Mouse (Mus musculus): ENCODE results near the gene Lmbrd2. TPM values are rescaled to one million over a fixed set of nuclear protein-coding genes. Genes with fewer than 3 reads are reported as not detected.

The Lmbrd2 gene
- polyA plus RNA-seq (2014; fragmentation: Nextera tagmentation; extraction: Ambion mirVana), result 2.9 and 4.6 TPM in 2 replicates

DNA sequence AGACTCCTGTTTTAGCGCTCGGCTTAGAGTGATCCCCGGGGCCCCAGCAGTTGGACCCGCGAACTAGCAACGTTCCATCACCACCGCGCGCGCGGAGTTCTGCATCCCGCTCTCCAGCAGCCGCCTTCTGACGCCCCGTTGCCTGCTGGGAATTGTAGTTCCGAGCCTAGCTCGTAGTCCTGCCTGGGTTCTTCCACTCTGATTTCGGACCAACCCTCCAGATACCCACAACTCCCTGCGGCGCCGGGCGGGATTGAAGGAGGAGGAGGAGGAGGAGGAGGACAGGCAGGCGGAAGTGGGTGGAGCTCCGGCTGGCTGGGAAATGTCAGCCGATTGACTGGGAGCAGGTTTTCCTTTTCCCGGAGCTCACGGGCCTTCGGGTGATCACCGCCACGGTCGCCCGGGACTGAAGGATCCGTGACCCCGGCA, at the start of gene Lmbrd2:
TSS of gene Lmbrd2 (plus strand) at position 299 of the 429 bp plus-strand sequence.
- Histone ChIP-seq H3K9ac (ENCODE audit: low read depth, low read length) (peak within 1 kb of the TSS; percentile 79), H3K4me3 (ENCODE audit: low read depth, low read length) (peak within 1 kb of the TSS; percentile 93), H3K4me1 (replicated peaks; ENCODE audit: control insufficient read depth, insufficient read depth, low read length) (peaks cover 11% of the 10 kb centered on the region; the same call in 1 of the 2 replicates), H3K27me3 (replicated peaks; ENCODE audit: control insufficient read depth, insufficient read depth, low read length) (no peaks in the 10 kb centered on the region), H3K27ac (ENCODE audit: low read depth, low read length) (peak within 1 kb of the TSS; percentile 57), H3K36me3 (ENCODE audit: control insufficient read depth, insufficient read depth, low read length) (peaks cover 16% of the 10 kb centered on the region), H3K9me3 (ENCODE audit: control insufficient read depth, low read length) (no peaks in the 10 kb centered on the region), H3K4me2 (peak within 1 kb of the TSS; percentile 82)
- WGBS, result under 1% methylated on average over 34 of the region's 34 CpGs
- ATAC-seq (replicated peaks; ENCODE audit: low FRiP score), result peak; percentile 97
- DNase-seq (ENCODE audit: low spot score), result peak; percentile 92

DNA sequence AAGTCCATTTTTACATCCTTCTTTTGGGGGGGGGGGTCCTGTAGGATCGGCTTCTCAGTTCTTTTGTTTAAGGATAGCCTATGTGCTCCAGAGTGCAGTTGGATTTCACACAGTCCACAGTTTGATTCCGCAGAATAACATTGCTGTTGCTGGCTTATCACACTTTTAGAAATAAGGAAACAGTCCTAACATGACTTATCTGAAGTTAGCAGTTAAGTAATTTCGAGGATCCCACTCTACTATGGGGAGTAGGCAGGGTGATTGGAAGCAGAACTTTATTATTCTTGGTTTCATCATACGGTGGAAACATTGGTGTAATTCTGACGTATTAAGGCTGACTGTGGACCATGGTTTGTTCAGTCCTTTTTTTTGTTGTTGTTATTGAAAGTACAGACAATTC, 49.7 kb upstream of the Lmbrd2 start:
- no peak overlapping the region for H3K9ac ChIP-seq (ENCODE audit: low read depth, low read length)
- H3K4me1 ChIP-seq (replicated peaks; ENCODE audit: control insufficient read depth, insufficient read depth, low read length), result peaks cover 34% of the 10 kb centered on the region
- WGBS, result 76% methylated on average over 5 of the region's 5 CpGs
- H3K27me3 ChIP-seq (replicated peaks; ENCODE audit: control insufficient read depth, insufficient read depth, low read length), result no peaks in the 10 kb centered on the region
- H3K36me3 ChIP-seq (ENCODE audit: control insufficient read depth, insufficient read depth, low read length), result peaks cover 48% of the 10 kb centered on the region
- H3K27ac ChIP-seq (ENCODE audit: low read depth, low read length), result no peak overlapping the region
- no peak for ATAC-seq (replicated peaks; ENCODE audit: low FRiP score)
- H3K4me2 ChIP-seq, result no peak overlapping the region
- H3K9me3 ChIP-seq (ENCODE audit: control insufficient read depth, low read length), result no peaks in the 10 kb centered on the region
- DNase-seq (ENCODE audit: low spot score), result no peak
- no peak overlapping the region for H3K4me3 ChIP-seq (ENCODE audit: low read depth, low read length)

GRCm38 (mm10) chr15:9093598-9094365, 46.6 kb upstream of the Lmbrd2 start:
- 61% methylated on average over 11 of the region's 11 CpGs for WGBS
- H3K4me3 ChIP-seq (ENCODE audit: low read depth, low read length), result peak overlapping the region; percentile 18
- H3K27me3 ChIP-seq (replicated peaks; ENCODE audit: control insufficient read depth, insufficient read depth, low read length), result no peaks in the 10 kb centered on the region
- H3K27ac ChIP-seq (ENCODE audit: low read depth, low read length), result peak overlapping the region; percentile 51
- ATAC-seq (replicated peaks; ENCODE audit: low FRiP score), result peak; percentile 50
- peak overlapping the region; percentile 51 for H3K4me2 ChIP-seq
- H3K36me3 ChIP-seq (ENCODE audit: control insufficient read depth, insufficient read depth, low read length), result peaks cover 42% of the 10 kb centered on the region
- no peak for DNase-seq (ENCODE audit: low spot score)
- H3K4me1 ChIP-seq (replicated peaks; ENCODE audit: control insufficient read depth, insufficient read depth, low read length), result peaks cover 22% of the 10 kb centered on the region
- H3K9me3 ChIP-seq (ENCODE audit: control insufficient read depth, low read length), result no peaks in the 10 kb centered on the region
- H3K9ac ChIP-seq (ENCODE audit: low read depth, low read length), result no peak overlapping the region

DNA sequence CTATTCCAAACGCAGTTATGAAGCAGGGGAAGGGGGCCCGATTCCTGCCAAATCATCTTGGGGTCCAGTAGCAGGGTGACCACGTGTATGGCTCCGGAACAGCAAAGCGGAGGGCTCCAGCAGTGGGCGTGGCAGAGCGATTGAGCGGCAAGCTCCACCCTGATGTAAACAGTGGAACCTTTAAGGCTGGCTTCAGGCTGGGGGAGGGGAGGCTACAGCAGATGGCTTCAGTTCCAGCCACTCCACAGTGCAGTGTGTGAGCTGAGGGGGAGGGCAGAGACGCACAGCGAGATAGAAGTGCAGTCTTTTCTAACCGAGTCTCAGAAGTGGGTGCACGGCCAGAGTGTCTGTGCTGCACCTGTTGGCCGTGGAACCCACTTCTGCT, 46.0 kb upstream of the Lmbrd2 start:
- 21% methylated on average over 13 of the region's 13 CpGs for WGBS
- no peaks in the 10 kb centered on the region for H3K27me3 ChIP-seq (replicated peaks; ENCODE audit: control insufficient read depth, insufficient read depth, low read length)
- peak overlapping the region; percentile 18 for H3K4me3 ChIP-seq (ENCODE audit: low read depth, low read length)
- H3K9ac ChIP-seq (ENCODE audit: low read depth, low read length), result 0 out of 2 replicates have a peak overlapping the region, but pooled peaks have one; percentile 16
- peaks cover 21% of the 10 kb centered on the region for H3K4me1 ChIP-seq (replicated peaks; ENCODE audit: control insufficient read depth, insufficient read depth, low read length)
- peak; percentile 76 for DNase-seq (ENCODE audit: low spot score)
- H3K9me3 ChIP-seq (ENCODE audit: control insufficient read depth, low read length), result no peaks in the 10 kb centered on the region
- peak; percentile 91 for ATAC-seq (replicated peaks; ENCODE audit: low FRiP score)
- peak overlapping the region; percentile 51 for H3K4me2 ChIP-seq
- H3K36me3 ChIP-seq (ENCODE audit: control insufficient read depth, insufficient read depth, low read length), result peaks cover 43% of the 10 kb centered on the region
- H3K27ac ChIP-seq (ENCODE audit: low read depth, low read length), result peak overlapping the region; percentile 51

GRCm38 (mm10) chr15:9096865-9097264, 43.5 kb upstream of the Lmbrd2 start:
- no peak overlapping the region for H3K4me3 ChIP-seq (ENCODE audit: low read depth, low read length)
- ATAC-seq (replicated peaks; ENCODE audit: low FRiP score), result no peak
- H3K4me2 ChIP-seq, result no peak overlapping the region
- no peak for DNase-seq (ENCODE audit: low spot score)
- H3K9me3 ChIP-seq (ENCODE audit: control insufficient read depth, low read length), result no peaks in the 10 kb centered on the region
- no peak overlapping the region for H3K27ac ChIP-seq (ENCODE audit: low read depth, low read length)
- no peak overlapping the region for H3K9ac ChIP-seq (ENCODE audit: low read depth, low read length)
- H3K27me3 ChIP-seq (replicated peaks; ENCODE audit: control insufficient read depth, insufficient read depth, low read length), result no peaks in the 10 kb centered on the region
- 89% methylated on average over 4 of the region's 4 CpGs for WGBS
- H3K36me3 ChIP-seq (ENCODE audit: control insufficient read depth, insufficient read depth, low read length), result peaks cover 45% of the 10 kb centered on the region
- H3K4me1 ChIP-seq (replicated peaks; ENCODE audit: control insufficient read depth, insufficient read depth, low read length), result peaks cover 15% of the 10 kb centered on the region

GRCm38 (mm10) chr15:9100446-9101077, 39.8 kb upstream of the Lmbrd2 start:
- H3K36me3 ChIP-seq (ENCODE audit: control insufficient read depth, insufficient read depth, low read length), result peaks cover 59% of the 10 kb centered on the region
- no peak for DNase-seq (ENCODE audit: low spot score)
- H3K27me3 ChIP-seq (replicated peaks; ENCODE audit: control insufficient read depth, insufficient read depth, low read length), result no peaks in the 10 kb centered on the region
- no peak overlapping the region for H3K27ac ChIP-seq (ENCODE audit: low read depth, low read length)
- no peak overlapping the region for H3K9ac ChIP-seq (ENCODE audit: low read depth, low read length)
- no peak overlapping the region for H3K4me3 ChIP-seq (ENCODE audit: low read depth, low read length)
- H3K4me1 ChIP-seq (replicated peaks; ENCODE audit: control insufficient read depth, insufficient read depth, low read length), result no peaks in the 10 kb centered on the region; the same call in 1 of the 2 replicates
- no peak for ATAC-seq (replicated peaks; ENCODE audit: low FRiP score)
- H3K9me3 ChIP-seq (ENCODE audit: control insufficient read depth, low read length), result no peaks in the 10 kb centered on the region
- 93% methylated on average over 10 of the region's 10 CpGs for WGBS
- H3K4me2 ChIP-seq, result no peak overlapping the region

DNA sequence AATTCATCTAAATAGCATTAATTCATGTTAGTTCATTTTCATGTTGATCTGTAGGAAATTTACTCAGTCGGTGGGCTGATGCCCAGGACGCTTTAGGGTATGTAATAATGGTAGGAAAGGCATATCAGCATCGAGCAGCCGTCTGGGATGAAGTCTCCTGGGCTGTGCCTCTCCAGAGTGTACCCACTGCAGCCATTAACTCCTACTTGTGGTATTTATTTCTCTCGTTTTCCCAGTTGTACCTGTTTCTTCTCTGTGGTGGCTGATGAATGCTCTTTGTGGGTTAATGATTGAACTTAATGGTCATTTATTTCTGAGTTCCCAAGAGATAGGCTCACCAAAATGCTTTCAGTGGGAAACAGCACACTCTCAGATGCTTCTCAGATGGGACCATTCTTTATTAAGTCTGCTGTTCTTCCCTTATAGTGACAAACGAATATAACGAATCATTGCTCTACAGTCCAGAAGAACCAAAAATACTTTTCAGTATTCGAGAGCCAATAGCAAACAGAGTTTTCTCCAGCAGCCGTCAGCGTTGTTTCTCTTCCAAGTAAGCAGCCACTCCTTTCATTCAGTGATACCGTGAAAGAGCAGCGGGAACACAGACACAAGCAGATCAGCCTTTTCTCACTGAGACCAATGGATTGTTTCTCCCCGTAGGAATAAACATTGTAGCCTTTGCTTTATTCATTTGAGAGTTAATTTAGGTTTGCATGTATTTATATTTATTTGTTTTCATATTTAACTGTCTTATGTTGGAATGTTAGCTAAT, 33.9 kb upstream of the Lmbrd2 start:
- 86% methylated on average over 13 of the region's 13 CpGs for WGBS
- Histone ChIP-seq H3K27ac (ENCODE audit: low read depth, low read length) (no peak overlapping the region), H3K4me1 (replicated peaks; ENCODE audit: control insufficient read depth, insufficient read depth, low read length) (no peaks in the 10 kb centered on the region), H3K27me3 (replicated peaks; ENCODE audit: control insufficient read depth, insufficient read depth, low read length) (no peaks in the 10 kb centered on the region), H3K36me3 (ENCODE audit: control insufficient read depth, insufficient read depth, low read length) (peaks cover 44% of the 10 kb centered on the region), H3K4me3 (ENCODE audit: low read depth, low read length) (no peak overlapping the region), H3K4me2 (no peak overlapping the region), H3K9me3 (ENCODE audit: control insufficient read depth, low read length) (no peaks in the 10 kb centered on the region), H3K9ac (ENCODE audit: low read depth, low read length) (no peak overlapping the region)
- ATAC-seq (replicated peaks; ENCODE audit: low FRiP score) (no peak), DNase-seq (ENCODE audit: low spot score) (no peak)

GRCm38 (mm10) chr15:9110526-9111347, 29.6 kb upstream of the Lmbrd2 start:
- H3K9ac ChIP-seq (ENCODE audit: low read depth, low read length), result no peak overlapping the region
- no peaks in the 10 kb centered on the region for H3K9me3 ChIP-seq (ENCODE audit: control insufficient read depth, low read length)
- H3K27me3 ChIP-seq (replicated peaks; ENCODE audit: control insufficient read depth, insufficient read depth, low read length), result no peaks in the 10 kb centered on the region
- DNase-seq (ENCODE audit: low spot score) (no peak), ATAC-seq (replicated peaks; ENCODE audit: low FRiP score) (no peak)
- H3K4me1 ChIP-seq (replicated peaks; ENCODE audit: control insufficient read depth, insufficient read depth, low read length), result no peaks in the 10 kb centered on the region
- peaks cover 25% of the 10 kb centered on the region for H3K36me3 ChIP-seq (ENCODE audit: control insufficient read depth, insufficient read depth, low read length)
- H3K4me2 ChIP-seq, result no peak overlapping the region
- no peak overlapping the region for H3K27ac ChIP-seq (ENCODE audit: low read depth, low read length)
- WGBS, result 80% methylated on average over 6 of the region's 6 CpGs
- no peak overlapping the region for H3K4me3 ChIP-seq (ENCODE audit: low read depth, low read length)

Measured in liver, embryonic 11.5 days (tissue).